9 mouse cellular contexts compared by ENCODE assay signal in genomic region chr6:64730030-64730429, GRCm38 (mm10). TPM values are rescaled to one million over a fixed set of nuclear protein-coding genes. Genes with fewer than 3 reads are reported as not detected.
DNase-seq lines count a peak whose midpoint lies in the region; ATAC-seq lines count a peak whose summit lies in the region.
"Had no signal": no experiment of that assay in that cellular context is flagged by ENCODE, and none has a peak within 500 bp of the region (broad histone marks: within the 10 kb centered on the region; RNA-seq: fewer than 3 reads in every experiment).

No protein-coding gene starts in this region.

- no peaks in the 10 kb centered on the region for H3K36me3 ChIP-seq in kidney, embryonic 16.5 days (ENCODE audit: insufficient read depth, low read length)
- no peaks in the 10 kb centered on the region for H3K36me3 ChIP-seq in embryonic facial prominence, embryonic 13.5 days
- H3K36me3 ChIP-seq in hindbrain, embryonic 15.5 days: no peaks in the 10 kb centered on the region
- H3K36me3 ChIP-seq in midbrain, embryonic 16.5 days (ENCODE audit: control insufficient read depth, insufficient read depth, low read length): no peaks in the 10 kb centered on the region

- peak overlapping the region; percentile 56 for H3K4me2 ChIP-seq in kidney, embryonic 16.5 days (replicated peaks; ENCODE audit: low read depth, low read length)
- peak overlapping the region; percentile 77 for H3K4me2 ChIP-seq in embryonic facial prominence, embryonic 13.5 days
- peak overlapping the region; percentile 59 for H3K4me2 ChIP-seq in hindbrain, embryonic 15.5 days
- H3K4me2 ChIP-seq in midbrain, embryonic 16.5 days (ENCODE audit: low read length): peak overlapping the region; percentile 68

- no peak overlapping the region for H3K27ac ChIP-seq in kidney, embryonic 16.5 days (ENCODE audit: low read length)
- no peak overlapping the region for H3K27ac ChIP-seq in embryonic facial prominence, embryonic 13.5 days
- no peak overlapping the region for H3K27ac ChIP-seq in hindbrain, embryonic 15.5 days (replicated peaks)
- H3K27ac ChIP-seq in midbrain, embryonic 16.5 days (ENCODE audit: low read length): no peak overlapping the region

- peaks cover 23% of the 10 kb centered on the region for H3K4me1 ChIP-seq in kidney, embryonic 16.5 days (ENCODE audit: insufficient read depth, low read length)
- peaks cover 35% of the 10 kb centered on the region for H3K4me1 ChIP-seq in embryonic facial prominence, embryonic 13.5 days
- peaks cover 42% of the 10 kb centered on the region for H3K4me1 ChIP-seq in hindbrain, embryonic 15.5 days (replicated peaks)
- peaks cover 30% of the 10 kb centered on the region for H3K4me1 ChIP-seq in midbrain, embryonic 16.5 days (ENCODE audit: control insufficient read depth, insufficient read depth, low read length)

- H3K4me3 ChIP-seq in kidney, embryonic 16.5 days (ENCODE audit: low read length): peak overlapping the region; percentile 42
- peak overlapping the region; percentile 46 for H3K4me3 ChIP-seq in embryonic facial prominence, embryonic 13.5 days
- peak overlapping the region; percentile 39 for H3K4me3 ChIP-seq in hindbrain, embryonic 15.5 days
- peak overlapping the region; percentile 42 for H3K4me3 ChIP-seq in midbrain, embryonic 16.5 days (ENCODE audit: low read depth, low read length)

- DNase-seq in kidney, postnatal 25 days: no peak
- no peak for DNase-seq in spleen, postnatal 4 days (ENCODE audit: low spot score in 2 of 2)
- no peak for DNase-seq in layer of hippocampus, adult 9-10 months (ENCODE audit: low spot score)

- H3K9ac ChIP-seq in kidney, embryonic 16.5 days (replicated peaks; ENCODE audit: low read length): no peak overlapping the region; the same call in 1 of the 2 replicates
- H3K9ac ChIP-seq in embryonic facial prominence, embryonic 13.5 days: no peak overlapping the region
- H3K9ac ChIP-seq in hindbrain, embryonic 15.5 days: 0 out of 2 replicates have a peak overlapping the region, but pooled peaks have one; percentile 17
- H3K9ac ChIP-seq in midbrain, embryonic 16.5 days (ENCODE audit: low read depth, low read length): no peak overlapping the region

- peaks cover 80% of the 10 kb centered on the region for H3K27me3 ChIP-seq in kidney, embryonic 16.5 days (ENCODE audit: insufficient read depth, low read length)
- H3K27me3 ChIP-seq in embryonic facial prominence, embryonic 13.5 days: peaks cover 84% of the 10 kb centered on the region
- peaks cover 69% of the 10 kb centered on the region for H3K27me3 ChIP-seq in hindbrain, embryonic 15.5 days
- H3K27me3 ChIP-seq in midbrain, embryonic 16.5 days (ENCODE audit: control insufficient read depth, insufficient read depth, low read depth, low read length): peaks cover 41% of the 10 kb centered on the region

- no peak for ATAC-seq in kidney, embryonic 16.5 days (ENCODE audit: low FRiP score, low TSS enrichment)
- no peak for ATAC-seq in embryonic facial prominence, embryonic 13.5 days (ENCODE audit: insufficient number of reproducible peaks, insufficient read depth, low FRiP score, low TSS enrichment, low read depth)
- ATAC-seq in hindbrain, embryonic 15.5 days (ENCODE audit: low FRiP score, low read depth): no peak
- ATAC-seq in midbrain, embryonic 16.5 days: no peak
- ATAC-seq in monocyte, adult 5-6 weeks (replicated peaks; ENCODE audit: insufficient number of reproducible peaks, low FRiP score, low TSS enrichment, poor library complexity, severe bottlenecking): no peak

- H3K9me3 ChIP-seq in kidney, embryonic 16.5 days (ENCODE audit: low read length): no peaks in the 10 kb centered on the region
- H3K9me3 ChIP-seq in embryonic facial prominence, embryonic 13.5 days: no peaks in the 10 kb centered on the region
- no peaks in the 10 kb centered on the region for H3K9me3 ChIP-seq in hindbrain, embryonic 15.5 days
- H3K9me3 ChIP-seq in midbrain, embryonic 16.5 days (replicated peaks; ENCODE audit: control insufficient read depth, low read length, poor library complexity, severe bottlenecking): no peaks in the 10 kb centered on the region

- 2% methylated on average over 19 of the region's 19 CpGs for WGBS in kidney, embryonic 16.5 days
- WGBS in embryonic facial prominence, embryonic 13.5 days: 0% methylated on average over 19 of the region's 19 CpGs
- WGBS in hindbrain, embryonic 15.5 days: under 1% methylated on average over 19 of the region's 19 CpGs
- WGBS in midbrain, embryonic 16.5 days: under 1% methylated on average over 19 of the region's 19 CpGs

RNA-seq across cellular contexts. Expression of gene Atoh1, which starts 1.1 kb away (rescaled TPM):
- polyA plus RNA-seq in kidney, embryonic 16.5 days (2015; fragmentation: Nextera tagmentation; extraction: Ambion mirVana): 0.07 TPM in 1 of 2 replicates, not detected in the other
- polyA plus RNA-seq in embryonic facial prominence, embryonic 13.5 days (2015; fragmentation: Nextera tagmentation; extraction: Ambion mirVana): 0.19 and 0.31 TPM in 2 replicates
- 13.9 and 17.5 TPM in 2 replicates for polyA plus RNA-seq in hindbrain, embryonic 15.5 days (2015; fragmentation: Nextera tagmentation; extraction: Ambion mirVana)
- polyA plus RNA-seq in midbrain, embryonic 16.5 days (2015; fragmentation: Nextera tagmentation; extraction: Ambion mirVana): 0.44 and 0.63 TPM in 2 replicates
- total RNA-seq in monocyte, adult 5-6 weeks (2017): not detected in 3 replicates
- polyA plus RNA-seq: liver, embryonic 16.5 days had no signal
